In genomic region chr4:86397470-86397869, GRCm38 (mm10) we compare ENCODE assay signal across 16 mouse cellular contexts.
DNase-seq lines count a peak whose midpoint lies in the region; ATAC-seq lines count a peak whose summit lies in the region.
"Had no signal": no experiment of that assay in that cellular context is flagged by ENCODE, and none has a peak within 500 bp of the region (broad histone marks: within the 10 kb centered on the region; RNA-seq: fewer than 3 reads in every experiment).

No protein-coding gene starts in this region.

- no peaks in the 10 kb centered on the region for H3K36me3 ChIP-seq in heart, embryonic 13.5 days
- H3K36me3 ChIP-seq in kidney, embryonic 14.5 days (ENCODE audit: control insufficient read depth, insufficient read depth, low read length): no peaks in the 10 kb centered on the region
- H3K36me3 ChIP-seq in neural tube, embryonic 13.5 days: no peaks in the 10 kb centered on the region
- no peaks in the 10 kb centered on the region for H3K36me3 ChIP-seq in liver, embryonic 11.5 days (ENCODE audit: control insufficient read depth, insufficient read depth, low read length)
- H3K36me3 ChIP-seq: embryonic facial prominence, embryonic 10.5 days; limb, embryonic 15.5 days; midbrain, embryonic 12.5 days had no signal

- peak overlapping the region; percentile 20 for H3K27ac ChIP-seq in heart, embryonic 13.5 days (replicated peaks)
- H3K27ac ChIP-seq in kidney, embryonic 14.5 days (ENCODE audit: low read depth, low read length): no peak overlapping the region
- peak overlapping the region; percentile 44 for H3K27ac ChIP-seq in brown adipose tissue, adult 24 weeks (replicated peaks; ENCODE audit: low read depth, low read length)
- H3K27ac ChIP-seq in neural tube, embryonic 13.5 days (replicated peaks): peak overlapping the region; percentile 42
- H3K27ac ChIP-seq in liver, embryonic 11.5 days (ENCODE audit: low read depth, low read length): no peak overlapping the region
- H3K27ac ChIP-seq: embryonic facial prominence, embryonic 10.5 days; hindbrain, embryonic 14.5 days; limb, embryonic 15.5 days; midbrain, embryonic 12.5 days had no signal

- H3K9me3 ChIP-seq in heart, embryonic 13.5 days: no peaks in the 10 kb centered on the region
- H3K9me3 ChIP-seq in kidney, embryonic 14.5 days (ENCODE audit: control insufficient read depth, low read length): no peaks in the 10 kb centered on the region
- H3K9me3 ChIP-seq in neural tube, embryonic 13.5 days: no peaks in the 10 kb centered on the region
- H3K9me3 ChIP-seq in liver, embryonic 11.5 days (ENCODE audit: control insufficient read depth, low read length): no peaks in the 10 kb centered on the region
- H3K9me3 ChIP-seq: embryonic facial prominence, embryonic 10.5 days; limb, embryonic 15.5 days; midbrain, embryonic 12.5 days had no signal

- no peak overlapping the region for H3K4me2 ChIP-seq in heart, embryonic 13.5 days
- H3K4me2 ChIP-seq in kidney, embryonic 14.5 days (replicated peaks; ENCODE audit: low read depth, low read length): no peak overlapping the region
- no peak overlapping the region for H3K4me2 ChIP-seq in neural tube, embryonic 13.5 days
- no peak overlapping the region for H3K4me2 ChIP-seq in liver, embryonic 11.5 days
- H3K4me2 ChIP-seq: hindbrain, embryonic 14.5 days; limb, embryonic 15.5 days; midbrain, embryonic 12.5 days had no signal

- ATAC-seq in heart, embryonic 13.5 days (ENCODE audit: extremely low read depth, insufficient number of reproducible peaks, low FRiP score, low TSS enrichment): no peak
- peak; percentile 32; the same call in 1 of the 2 replicates for ATAC-seq in kidney, embryonic 14.5 days (ENCODE audit: low FRiP score, low TSS enrichment)
- peak; percentile 36; the same call in 1 of the 2 replicates for ATAC-seq in neural tube, embryonic 13.5 days (ENCODE audit: low read depth)
- ATAC-seq in liver, embryonic 11.5 days (replicated peaks; ENCODE audit: low FRiP score): no peak

- peaks cover 40% of the 10 kb centered on the region for H3K4me1 ChIP-seq in heart, embryonic 13.5 days
- H3K4me1 ChIP-seq in kidney, embryonic 14.5 days (ENCODE audit: control insufficient read depth, insufficient read depth, low read length): no peaks in the 10 kb centered on the region
- no peaks in the 10 kb centered on the region; the same call in 1 of the 2 replicates for H3K4me1 ChIP-seq in brown adipose tissue, adult 24 weeks (ENCODE audit: control insufficient read depth, insufficient read depth, insufficient read length, low read length)
- H3K4me1 ChIP-seq in neural tube, embryonic 13.5 days (replicated peaks): peaks cover 23% of the 10 kb centered on the region; the same call in 1 of the 2 replicates
- no peaks in the 10 kb centered on the region for H3K4me1 ChIP-seq in liver, embryonic 11.5 days (replicated peaks; ENCODE audit: control insufficient read depth, insufficient read depth, low read length)
- H3K4me1 ChIP-seq: embryonic facial prominence, embryonic 10.5 days; midbrain, embryonic 12.5 days had no signal

- H3K4me3 ChIP-seq in heart, embryonic 13.5 days: no peak overlapping the region
- H3K4me3 ChIP-seq in kidney, embryonic 14.5 days (ENCODE audit: low read length): no peak overlapping the region
- H3K4me3 ChIP-seq in brown adipose tissue, adult 24 weeks (ENCODE audit: insufficient read depth, low read depth, low read length): no peak overlapping the region
- H3K4me3 ChIP-seq in neural tube, embryonic 13.5 days: no peak overlapping the region
- no peak overlapping the region for H3K4me3 ChIP-seq in liver, embryonic 11.5 days (ENCODE audit: low read depth, low read length)
- H3K4me3 ChIP-seq: embryonic facial prominence, embryonic 10.5 days; limb, embryonic 15.5 days; midbrain, embryonic 12.5 days had no signal

- DNase-seq in heart, postnatal 36 days: no peak
- DNase-seq in kidney, adult 8-10 months: no peak
- no peak for DNase-seq in liver, embryonic 11.5 days (ENCODE audit: low spot score)
- no peak for DNase-seq in cerebellum, postnatal 10 days
- DNase-seq: B cell, adult 2 months; cerebellum, adult 8-10 months; right cerebral cortex, postnatal 14 days; thymus, postnatal 4 days had no signal

- H3K27me3 ChIP-seq in heart, embryonic 13.5 days (replicated peaks): no peaks in the 10 kb centered on the region
- H3K27me3 ChIP-seq in kidney, embryonic 14.5 days (ENCODE audit: control insufficient read depth, insufficient read depth, low read length): no peaks in the 10 kb centered on the region
- no peaks in the 10 kb centered on the region for H3K27me3 ChIP-seq in neural tube, embryonic 13.5 days
- H3K27me3 ChIP-seq in liver, embryonic 11.5 days (replicated peaks; ENCODE audit: control insufficient read depth, insufficient read depth, low read length): no peaks in the 10 kb centered on the region
- H3K27me3 ChIP-seq: limb, embryonic 15.5 days; midbrain, embryonic 12.5 days had no signal

- H3K9ac ChIP-seq in heart, embryonic 13.5 days: no peak overlapping the region
- H3K9ac ChIP-seq in kidney, embryonic 14.5 days (ENCODE audit: low read depth, low read length): no peak overlapping the region
- H3K9ac ChIP-seq in neural tube, embryonic 13.5 days: no peak overlapping the region
- no peak overlapping the region for H3K9ac ChIP-seq in liver, embryonic 11.5 days (ENCODE audit: low read depth, low read length)
- H3K9ac ChIP-seq: hindbrain, embryonic 14.5 days; limb, embryonic 15.5 days; midbrain, embryonic 12.5 days had no signal

- WGBS in heart, embryonic 13.5 days: 48% methylated on average over 2 of the region's 2 CpGs
- 52% methylated on average over 2 of the region's 2 CpGs for WGBS in kidney, embryonic 14.5 days
- 32% methylated on average over 2 of the region's 2 CpGs for WGBS in neural tube, embryonic 13.5 days
- WGBS in liver, embryonic 11.5 days: 81% methylated on average over 2 of the region's 2 CpGs

- intact Hi-C loops in heart, postnatal 36 days (cut with DNase I): loop anchor here (5.0 to 10.0 kb wide), 3 partner anchors 85 to 463 kb away; no protein-coding TSS in a partner anchor

Comparison
In these comparisons a context has a peak if more than half of its experiments do, and no peak if none do; other contexts are left out.
1. ATAC-seq: peak in kidney, embryonic 14.5 days (single experiment) and neural tube, embryonic 13.5 days (single experiment); none in heart, embryonic 13.5 days (single experiment) and liver, embryonic 11.5 days (single experiment).
2. H3K27ac ChIP-seq: peak in heart, embryonic 13.5 days (single experiment), brown adipose tissue, adult 24 weeks (single experiment) and neural tube, embryonic 13.5 days (single experiment); none in kidney, embryonic 14.5 days (single experiment) and liver, embryonic 11.5 days (single experiment).